Mouse (Mus musculus): ENCODE data around the gene Ndufs3. TPM values are rescaled to one million over a fixed set of nuclear protein-coding genes. Genes with fewer than 3 reads are reported as not detected.

Gene Ndufs3
- polyA plus RNA-seq, 1 experiment, result 84.0 TPM

DNA sequence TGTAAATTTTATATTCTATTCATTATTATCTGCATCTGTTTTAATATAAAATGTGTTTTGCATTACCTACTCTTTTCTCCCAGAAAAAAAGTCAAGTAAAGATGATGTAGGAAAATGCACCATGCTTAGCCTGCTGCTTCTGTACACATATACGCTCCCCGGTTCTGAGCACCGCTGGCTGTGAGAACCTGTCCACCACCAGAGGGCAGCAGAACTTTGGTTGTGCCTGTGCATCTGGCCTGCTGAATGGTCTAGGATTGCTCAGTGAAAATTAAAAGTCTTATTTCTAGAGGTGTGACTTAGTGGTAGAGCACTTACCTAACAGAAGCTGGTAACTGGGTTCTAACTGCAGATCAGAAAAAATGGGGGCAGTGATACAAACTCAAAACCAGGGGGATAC lies 38.1 kb downstream of the Ndufs3 start:
- H3K4me1 ChIP-seq (ENCODE audit: control insufficient read depth, insufficient read depth, low read length), result no peaks in the 10 kb centered on the region

GRCm38 (mm10) chr2:90864184-90864583 lies 40.4 kb downstream of the Ndufs3 start:
- Histone ChIP-seq H3K27ac (ENCODE audit: insufficient read depth, low read depth, low read length) (no peak overlapping the region), H3K4me3 (ENCODE audit: insufficient read depth, low read length) (no peak overlapping the region), H3K4me1 (ENCODE audit: control insufficient read depth, insufficient read depth, low read length) (no peaks in the 10 kb centered on the region)
- TF ChIP-seq POLR2A (IDR thresholded peaks at IDR 0.05; ENCODE audit: borderline replicate concordance, low read depth, low read length) (no peak), CTCF (IDR thresholded peaks at IDR 0.05; ENCODE audit: low read depth, low read length) (no peak)

More for the DNA sequence above, 38.1 kb downstream of the Ndufs3 start:
- no peak overlapping the region for H3K27ac ChIP-seq (ENCODE audit: insufficient read depth, low read depth, low read length)
- H3K4me3 ChIP-seq (ENCODE audit: insufficient read depth, low read length), result no peak overlapping the region
- TF ChIP-seq CTCF (IDR thresholded peaks at IDR 0.05; ENCODE audit: low read depth, low read length), result peak; percentile 71
- no peak for TF ChIP-seq POLR2A (IDR thresholded peaks at IDR 0.05; ENCODE audit: borderline replicate concordance, low read depth, low read length)

DNA sequence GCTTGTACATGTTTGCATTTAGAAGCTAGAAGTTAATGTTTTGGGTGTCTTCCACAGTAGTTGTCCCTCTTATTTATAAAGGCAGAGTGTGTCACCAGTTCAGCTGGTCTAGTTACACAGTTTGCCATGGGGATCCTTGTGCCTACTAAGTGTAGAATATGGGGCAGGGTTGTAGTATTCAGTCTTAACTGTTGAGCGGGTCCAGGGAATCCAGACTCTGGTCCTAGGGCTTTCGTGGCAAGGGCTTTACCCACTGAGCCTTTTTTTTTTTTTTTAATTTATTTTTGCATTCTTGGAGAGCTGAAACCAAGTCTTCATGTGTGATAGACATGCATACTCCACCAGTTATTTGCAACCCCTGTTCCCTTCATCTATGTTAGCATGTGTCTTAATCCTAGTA lies 43.1 kb downstream of the Ndufs3 start:
- TF ChIP-seq CTCF (IDR thresholded peaks at IDR 0.05; ENCODE audit: low read depth, low read length) (no peak), POLR2A (IDR thresholded peaks at IDR 0.05; ENCODE audit: borderline replicate concordance, low read depth, low read length) (no peak)
- no peaks in the 10 kb centered on the region for H3K4me1 ChIP-seq (ENCODE audit: control insufficient read depth, insufficient read depth, low read length)
- H3K27ac ChIP-seq (ENCODE audit: insufficient read depth, low read depth, low read length), result no peak overlapping the region
- H3K4me3 ChIP-seq (ENCODE audit: insufficient read depth, low read length), result no peak overlapping the region

GRCm38 (mm10) chr2:90850401-90850800 lies 54.2 kb downstream of the Ndufs3 start:
- Histone ChIP-seq H3K27ac (ENCODE audit: insufficient read depth, low read depth, low read length) (no peak overlapping the region), H3K4me3 (ENCODE audit: insufficient read depth, low read length) (no peak overlapping the region), H3K4me1 (ENCODE audit: control insufficient read depth, insufficient read depth, low read length) (peaks cover 11% of the 10 kb centered on the region)
- no peak for TF ChIP-seq CTCF (IDR thresholded peaks at IDR 0.05; ENCODE audit: low read depth, low read length)
- no peak for TF ChIP-seq POLR2A (IDR thresholded peaks at IDR 0.05; ENCODE audit: borderline replicate concordance, low read depth, low read length)

DNA sequence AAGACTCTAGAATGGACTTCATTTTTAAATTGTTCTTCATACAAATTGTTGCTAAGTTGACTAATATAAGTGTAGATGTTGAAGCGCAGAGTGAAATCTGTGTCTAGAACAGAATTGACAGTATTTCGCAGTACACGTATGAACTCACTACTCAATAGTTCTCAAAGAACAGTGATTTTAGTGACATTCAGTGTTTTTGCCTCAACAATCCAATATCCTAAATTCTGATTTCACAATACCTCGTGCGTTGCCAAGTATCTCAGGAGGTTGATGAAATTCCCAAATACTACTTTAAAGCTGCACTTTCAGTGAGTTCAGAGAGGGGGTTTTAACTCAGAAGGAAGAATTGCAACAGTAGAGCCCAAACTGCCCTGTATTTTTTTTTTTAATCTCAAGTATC lies 56.3 kb downstream of the Ndufs3 start:
- H3K4me3 ChIP-seq (ENCODE audit: insufficient read depth, low read length), result peak overlapping the region; percentile 80; the same call in 1 of the 2 replicates
- TF ChIP-seq CTCF (IDR thresholded peaks at IDR 0.05; ENCODE audit: low read depth, low read length) (no peak), POLR2A (IDR thresholded peaks at IDR 0.05; ENCODE audit: borderline replicate concordance, low read depth, low read length) (no peak)
- H3K27ac ChIP-seq (ENCODE audit: insufficient read depth, low read depth, low read length), result no peak overlapping the region

DNA sequence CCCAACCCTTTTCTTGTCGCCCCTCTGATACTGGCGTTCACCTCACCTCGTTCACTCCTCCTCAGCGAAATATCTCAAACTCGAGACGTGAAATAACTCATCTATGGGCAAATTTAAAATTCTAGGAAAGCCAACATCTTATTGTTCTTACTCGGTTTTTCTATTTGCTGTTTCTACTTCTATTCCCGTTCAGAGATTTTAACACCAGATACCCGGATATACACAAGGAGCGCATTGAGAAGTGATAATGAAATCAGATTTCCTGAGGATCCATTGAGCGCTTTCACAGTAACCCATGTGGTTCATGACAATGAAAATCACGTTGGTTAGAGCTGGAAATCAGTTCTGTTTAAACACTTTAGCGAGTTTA lies 57.0 kb downstream of the Ndufs3 start:
- Histone ChIP-seq H3K4me1 (ENCODE audit: control insufficient read depth, insufficient read depth, low read length) (peaks cover 11% of the 10 kb centered on the region), H3K4me3 (ENCODE audit: insufficient read depth, low read length) (peak overlapping the region; percentile 80), H3K27ac (ENCODE audit: insufficient read depth, low read depth, low read length) (peak overlapping the region; percentile 60)
- TF ChIP-seq CTCF (IDR thresholded peaks at IDR 0.05; ENCODE audit: low read depth, low read length) (no peak), POLR2A (IDR thresholded peaks at IDR 0.05; ENCODE audit: borderline replicate concordance, low read depth, low read length) (no peak)

More for the DNA sequence above, 56.3 kb downstream of the Ndufs3 start:
- H3K4me1 ChIP-seq (ENCODE audit: control insufficient read depth, insufficient read depth, low read length), result peaks cover 11% of the 10 kb centered on the region

DNA sequence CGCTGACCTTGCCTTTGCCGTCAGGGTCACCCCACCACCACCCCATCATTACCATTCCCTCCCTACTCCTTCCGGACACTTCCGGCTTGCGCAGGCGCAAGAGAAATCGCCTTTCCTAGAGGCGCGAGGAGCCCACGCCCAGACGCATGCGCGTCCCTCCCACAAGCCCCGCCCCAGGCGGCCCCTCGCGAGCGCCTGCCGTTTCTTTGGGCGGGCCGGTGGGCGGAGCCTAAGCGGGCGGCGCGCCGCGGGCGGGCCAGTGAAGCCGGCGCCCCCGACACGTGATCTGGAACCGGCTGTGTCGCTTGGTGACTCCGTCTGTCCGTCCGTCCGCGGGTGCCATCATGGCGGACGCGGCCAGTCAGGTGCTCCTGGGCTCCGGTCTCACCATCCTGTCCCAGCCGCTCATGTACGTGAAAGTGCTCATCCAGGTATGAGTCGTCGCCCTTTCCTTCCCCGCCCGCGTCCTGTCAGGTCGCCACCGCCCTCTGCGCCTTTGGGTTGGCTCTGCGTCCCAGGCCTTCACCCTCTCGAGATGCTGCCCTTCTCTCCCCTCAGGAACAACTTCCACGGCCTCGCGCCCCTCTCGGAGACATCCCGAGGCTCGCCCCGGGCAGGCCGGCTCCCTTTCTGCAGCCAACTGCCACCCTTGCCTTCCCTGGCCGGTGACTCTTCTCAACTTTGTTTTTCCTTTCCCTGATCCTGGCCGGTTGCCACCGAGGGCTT lies 57.5 kb downstream of the Ndufs3 start, which contains the start of gene Mtch2:
Gene Mtch2 (plus strand): TSS at position 201 of the 726 bp plus-strand sequence.
- H3K4me3 ChIP-seq (ENCODE audit: insufficient read depth, low read length), result peak within 1 kb of the TSS; percentile 80
- H3K27ac ChIP-seq (ENCODE audit: insufficient read depth, low read depth, low read length), result peak within 1 kb of the TSS; percentile 83
- peaks cover 11% of the 10 kb centered on the region for H3K4me1 ChIP-seq (ENCODE audit: control insufficient read depth, insufficient read depth, low read length)
- TF ChIP-seq CTCF (IDR thresholded peaks at IDR 0.05; ENCODE audit: low read depth, low read length) (no peak), POLR2A (IDR thresholded peaks at IDR 0.05; ENCODE audit: borderline replicate concordance, low read depth, low read length) (peak; percentile 87; the same call in 1 of the 2 replicates)

GRCm38 (mm10) chr2:90846597-90846954 lies 58.1 kb downstream of the Ndufs3 start:
- TF ChIP-seq CTCF (IDR thresholded peaks at IDR 0.05; ENCODE audit: low read depth, low read length) (no peak), POLR2A (IDR thresholded peaks at IDR 0.05; ENCODE audit: borderline replicate concordance, low read depth, low read length) (no peak)
- peak overlapping the region; percentile 83 for H3K27ac ChIP-seq (ENCODE audit: insufficient read depth, low read depth, low read length)
- H3K4me1 ChIP-seq (ENCODE audit: control insufficient read depth, insufficient read depth, low read length), result peaks cover 11% of the 10 kb centered on the region
- peak overlapping the region; percentile 77 for H3K4me3 ChIP-seq (ENCODE audit: insufficient read depth, low read length)

DNA sequence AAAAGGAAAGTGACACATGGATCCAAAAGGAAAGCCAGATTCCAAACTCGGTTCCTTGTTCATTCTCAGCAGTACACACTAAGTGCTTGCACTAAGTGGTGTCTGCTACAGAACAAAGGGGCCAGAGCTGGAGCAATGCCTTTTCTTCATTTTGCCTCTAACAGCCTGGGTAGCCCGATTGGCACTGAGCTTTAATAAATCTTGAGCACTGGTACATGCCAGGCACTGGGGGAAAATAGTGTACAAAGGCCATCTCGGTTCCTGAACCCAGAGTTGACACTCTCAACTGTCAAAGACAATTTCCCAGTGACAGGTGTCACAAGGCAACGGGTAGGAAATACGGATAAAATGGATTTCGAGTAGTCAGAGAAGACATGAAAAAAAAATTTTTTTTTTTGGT lies 58.5 kb downstream of the Ndufs3 start:
- H3K4me3 ChIP-seq (ENCODE audit: insufficient read depth, low read length), result peak overlapping the region; percentile 77
- no peak for TF ChIP-seq CTCF (IDR thresholded peaks at IDR 0.05; ENCODE audit: low read depth, low read length)
- H3K4me1 ChIP-seq (ENCODE audit: control insufficient read depth, insufficient read depth, low read length), result peaks cover 11% of the 10 kb centered on the region
- H3K27ac ChIP-seq (ENCODE audit: insufficient read depth, low read depth, low read length), result peak overlapping the region; percentile 83; the same call in 1 of the 2 replicates

GRCm38 (mm10) chr2:90845234-90845633 lies 59.4 kb downstream of the Ndufs3 start:
- TF ChIP-seq POLR2A (IDR thresholded peaks at IDR 0.05; ENCODE audit: borderline replicate concordance, low read depth, low read length), result no peak
- TF ChIP-seq CTCF (IDR thresholded peaks at IDR 0.05; ENCODE audit: low read depth, low read length), result no peak
- peaks cover 11% of the 10 kb centered on the region for H3K4me1 ChIP-seq (ENCODE audit: control insufficient read depth, insufficient read depth, low read length)
- no peak overlapping the region for H3K4me3 ChIP-seq (ENCODE audit: insufficient read depth, low read length)
- no peak overlapping the region for H3K27ac ChIP-seq (ENCODE audit: insufficient read depth, low read depth, low read length)

Other genes with a start within 250 kb of the Ndufs3 start
- 18.4 and 21.9 TPM in 2 replicates for gene Nup160, start 227.6 kb downstream of the Ndufs3 start, polyA plus RNA-seq (2012; ENCODE audit: insufficient read depth, insufficient read length, missing spikeins)
- gene Fnbp4, start 159.5 kb downstream of the Ndufs3 start, polyA plus RNA-seq (2012; ENCODE audit: insufficient read depth, insufficient read length, missing spikeins), result 112 and 132 TPM in 2 replicates
- not detected in 2 replicates for gene Agbl2, start 122.1 kb downstream of the Ndufs3 start, polyA plus RNA-seq (2012; ENCODE audit: insufficient read depth, insufficient read length, missing spikeins)
- 106 and 108 TPM in 2 replicates for gene Mtch2, start 57.7 kb downstream of the Ndufs3 start, polyA plus RNA-seq (2012; ENCODE audit: insufficient read depth, insufficient read length, missing spikeins)
- gene C1qtnf4, start 19.0 kb downstream of the Ndufs3 start, polyA plus RNA-seq (2012; ENCODE audit: insufficient read depth, insufficient read length, missing spikeins), result not detected in 2 replicates
- gene Kbtbd4, start 87 bp downstream of the Ndufs3 start, polyA plus RNA-seq (2012; ENCODE audit: insufficient read depth, insufficient read length, missing spikeins), result 16.7 and 24.8 TPM in 2 replicates
- 48.6 and 59.9 TPM in 2 replicates for gene Celf1, start 35.6 kb upstream of the Ndufs3 start, polyA plus RNA-seq (2012; ENCODE audit: insufficient read depth, insufficient read length, missing spikeins)
- 9.3 and 10.3 TPM in 2 replicates for gene Rapsn, start 130.8 kb upstream of the Ndufs3 start, polyA plus RNA-seq (2012; ENCODE audit: insufficient read depth, insufficient read length, missing spikeins)
- 103 and 124 TPM in 2 replicates for gene Psmc3, start 149.2 kb upstream of the Ndufs3 start, polyA plus RNA-seq (2012; ENCODE audit: insufficient read depth, insufficient read length, missing spikeins)
- gene Slc39a13, start 165.6 kb upstream of the Ndufs3 start, polyA plus RNA-seq (2012; ENCODE audit: insufficient read depth, insufficient read length, missing spikeins), result 47.0 and 55.1 TPM in 2 replicates
- 464 and 487 TPM in 2 replicates for gene Spi1, start 177.6 kb upstream of the Ndufs3 start, polyA plus RNA-seq (2012; ENCODE audit: insufficient read depth, insufficient read length, missing spikeins)
- gene Mybpc3, start 213.3 kb upstream of the Ndufs3 start, polyA plus RNA-seq (2012; ENCODE audit: insufficient read depth, insufficient read length, missing spikeins), result 0.19 TPM in 1 of 2 replicates, not detected in the other